Mouse (Mus musculus) liver, postnatal 0 days (tissue): ENCODE measurements at regions not wholly inside any gene's neighbourhood (a gene's known extent, or its start where the extent isn't known, plus 50 kb on each side); places are given as distances from the start of the nearest gene placed in this dataset.

Experiments used
- CTCF ChIP-seq: sonication (generic); IDR thresholded peaks from 2 replicates; pipeline ENCODE4 v1.5.1; 2016; ENCODE audit warnings: antibody characterized with exemption, low read depth
- EP300 ChIP-seq: IDR thresholded peaks from 2 replicates; pipeline ENCODE4 v1.6.1; 2016; ENCODE audit warnings: antibody characterized with exemption, low read depth, mild to moderate bottlenecking

DNA sequence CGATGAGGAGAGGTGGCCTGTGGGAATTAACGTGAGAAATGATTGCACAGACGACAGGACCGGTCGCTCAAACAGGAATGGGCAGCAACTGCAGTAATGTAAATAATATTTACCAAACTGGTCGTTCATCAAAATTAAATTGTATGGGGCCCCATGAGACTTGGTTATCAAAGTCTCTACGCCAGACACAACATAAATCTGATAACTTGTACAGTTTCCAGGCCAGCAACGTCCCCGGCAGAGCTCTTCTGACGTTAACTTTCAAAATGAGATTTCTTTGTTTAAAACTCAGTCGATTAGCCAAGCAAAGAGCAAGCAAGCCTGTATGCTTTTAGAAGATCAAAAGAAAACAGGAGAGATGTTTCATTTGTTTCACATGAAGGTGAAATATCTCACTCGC, 176.2 kb upstream of the Adamts9 start:
- no peak for TF ChIP-seq CTCF
- no peak for TF ChIP-seq EP300
